Mouse (Mus musculus): ENCODE data around the gene Snx9. TPM values are rescaled to one million over a fixed set of nuclear protein-coding genes. Genes with fewer than 3 reads are reported as not detected.

Snx9 gene
- total RNA-seq, 2 experiments from 2014 or later = 21.0 to 23.9 TPM

DNA sequence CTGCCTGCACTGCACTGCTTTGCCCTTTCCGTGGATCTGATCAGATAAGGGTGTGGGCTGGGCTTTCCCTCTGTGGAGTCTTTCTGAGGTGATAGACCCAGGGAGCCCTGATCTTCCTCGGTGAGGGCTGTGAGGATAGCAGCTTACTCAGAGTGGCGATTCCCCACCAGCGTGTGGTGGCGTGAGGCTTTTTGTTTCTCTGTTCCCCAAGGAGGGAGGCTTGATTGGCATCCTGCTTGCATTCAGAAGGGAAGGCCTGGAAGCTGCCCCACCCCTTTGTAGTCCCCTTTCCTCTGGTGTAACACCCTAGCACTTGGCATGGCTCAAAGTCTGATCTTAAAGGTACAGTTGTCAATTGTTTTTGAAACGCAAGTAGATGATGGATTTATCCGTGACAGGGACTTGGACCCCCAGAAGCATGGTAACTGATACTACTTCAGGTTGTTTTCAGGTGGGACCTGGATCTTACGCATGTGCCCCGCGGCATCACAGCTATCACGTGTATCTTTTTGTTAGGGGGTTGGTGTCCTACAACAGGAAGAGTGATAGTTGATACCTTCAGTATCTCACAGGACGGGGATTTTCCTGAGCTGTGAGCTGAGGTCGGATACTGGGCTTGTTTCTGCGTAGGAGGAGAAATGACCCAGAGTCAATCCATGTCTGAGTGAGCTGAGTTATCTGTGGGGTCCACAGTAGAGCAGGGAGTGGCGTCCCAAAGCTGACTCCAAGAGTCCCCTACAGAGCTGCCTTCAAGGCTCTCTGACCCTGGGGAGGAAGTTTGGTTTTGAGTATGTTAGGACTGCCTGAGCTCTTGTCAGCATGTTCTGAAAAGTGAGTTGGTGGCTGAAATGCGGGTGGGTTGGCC lies 136.2 kb downstream of the Snx9 start:
- DNase-seq = peak; percentile 52
- intact Hi-C loops (cut with DNase I; ENCODE audit: low total_unique reads) = no loop called here

DNA sequence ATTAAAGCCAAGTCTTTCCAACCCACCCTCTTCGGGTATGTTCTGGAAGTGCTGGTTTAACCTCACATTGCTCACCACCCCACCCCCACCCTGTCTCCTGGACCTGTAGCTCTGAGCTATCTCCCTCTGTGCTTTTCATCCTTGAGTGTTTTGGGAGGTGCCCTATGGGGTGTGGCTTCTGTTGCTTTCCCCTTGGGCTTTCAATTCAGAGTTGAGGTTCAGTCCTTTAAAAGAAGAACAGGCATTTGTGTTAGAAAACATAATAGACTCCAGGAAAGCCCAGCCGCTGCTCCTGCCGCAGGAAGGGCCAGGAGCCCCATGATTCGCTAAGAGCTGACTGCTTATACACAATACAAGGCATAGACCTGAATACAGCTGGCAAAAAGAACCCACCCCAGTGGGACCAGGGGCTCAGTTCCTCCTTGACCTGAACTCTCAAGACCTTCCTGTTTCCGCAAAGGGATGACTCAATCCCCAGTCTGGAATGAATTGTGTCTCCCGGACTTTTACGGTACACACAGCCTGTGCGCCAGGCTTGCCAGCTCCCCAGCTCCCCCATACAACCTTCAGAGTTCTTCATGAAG lies 136.9 kb downstream of the Snx9 start:
- intact Hi-C loops (cut with DNase I; ENCODE audit: low total_unique reads) = no loop called here

DNA sequence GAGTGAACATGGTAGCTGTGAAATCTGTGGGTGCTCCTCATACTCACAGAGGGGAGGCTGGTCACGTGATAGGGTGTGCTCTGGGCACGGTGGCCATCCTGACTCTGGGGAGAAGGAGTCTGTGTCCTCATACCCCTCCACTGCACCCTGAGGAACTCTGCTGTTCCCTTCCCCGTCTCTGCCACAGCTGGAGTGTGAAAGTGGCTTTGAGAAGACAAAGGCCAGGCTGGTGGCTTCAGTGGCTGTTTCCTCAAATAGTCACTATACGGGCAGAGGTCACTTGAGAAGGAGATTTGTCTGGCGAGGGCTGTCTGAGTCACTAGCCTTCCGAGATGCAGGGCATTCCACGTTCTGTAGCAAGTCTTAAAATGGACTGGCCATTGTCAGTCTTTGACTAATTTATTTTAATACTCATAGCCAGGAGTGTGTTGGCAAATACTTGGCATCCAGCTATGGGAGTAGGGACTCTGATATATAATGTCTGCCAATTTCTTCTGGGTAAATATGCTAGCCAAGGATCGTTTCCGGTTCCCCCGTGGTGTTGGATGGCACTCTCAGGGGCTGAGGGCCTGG lies 137.5 kb downstream of the Snx9 start:
- peak; percentile 9 for DNase-seq
- intact Hi-C loops (cut with DNase I; ENCODE audit: low total_unique reads) = no loop called here

More for the DNA sequence above, 136.9 kb downstream of the Snx9 start:
- DNase-seq = peak; percentile 10

DNA sequence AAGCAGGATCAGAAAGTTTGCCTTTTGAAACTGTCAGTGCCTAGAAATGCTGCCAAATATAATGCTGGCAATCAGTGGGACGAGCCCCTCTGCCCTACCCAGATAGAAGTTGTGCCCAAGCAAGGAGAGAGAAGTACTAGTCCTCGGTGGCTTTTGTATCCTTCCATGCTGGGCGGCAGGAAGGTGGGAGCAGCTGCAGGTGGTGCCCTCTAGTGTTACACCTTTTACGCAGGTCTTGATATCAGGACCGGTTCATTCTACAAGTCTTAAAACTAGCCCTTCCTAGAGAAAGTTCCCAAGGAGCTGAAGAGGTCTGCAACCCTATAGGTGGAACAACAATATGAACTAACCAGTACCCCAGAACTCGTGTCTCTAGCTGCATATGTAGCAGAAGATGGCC lies 139.7 kb downstream of the Snx9 start:
- no peak for DNase-seq
- intact Hi-C loops (cut with DNase I; ENCODE audit: low total_unique reads) = no loop called here

Other genes with a start within 250 kb of the Snx9 start
- 10 to 100 TPM; 28.9 to 44.4 TPM for gene Synj2, start 100.0 kb downstream of the Snx9 start, total RNA-seq (2021)
- 1 to 10 TPM; 4.1 to 5.1 TPM for gene Serac1, start 238.4 kb downstream of the Snx9 start, total RNA-seq (2021)
- 10 to 100 TPM; 55.5 to 61.0 TPM for gene Gtf2h5, start 238.5 kb downstream of the Snx9 start, total RNA-seq (2021)

Data from gastrocnemius, postnatal 14 days (tissue).